Comparison of ENCODE assay signal across 28 mouse cellular contexts in genomic region chr2:71002509-71002908, GRCm38 (mm10). TPM values are rescaled to one million over a fixed set of nuclear protein-coding genes. Genes with fewer than 3 reads are reported as not detected.
DNase-seq lines count a peak whose midpoint lies in the region; ATAC-seq lines count a peak whose summit lies in the region.
"Had no signal": no experiment of that assay in that cellular context is flagged by ENCODE, and none has a peak within 500 bp of the region (broad histone marks: within the 10 kb centered on the region; RNA-seq: fewer than 3 reads in every experiment).

No protein-coding gene starts in this region.

- H3K27ac ChIP-seq in midbrain, embryonic 10.5 days (replicated peaks): no peak overlapping the region
- H3K27ac ChIP-seq in kidney, embryonic 16.5 days (ENCODE audit: low read length): no peak overlapping the region
- H3K27ac ChIP-seq: embryonic facial prominence, embryonic 10.5 days; embryonic facial prominence, embryonic 13.5 days; forebrain, embryonic 10.5 days; forebrain, embryonic 13.5 days; heart, embryonic 15.5 days; hindbrain, embryonic 12.5 days; intestine, embryonic 15.5 days had no signal

- peaks cover 28% of the 10 kb centered on the region for H3K4me1 ChIP-seq in megakaryocyte, embryonic 14.5 days
- H3K4me1 ChIP-seq in midbrain, embryonic 10.5 days: no peaks in the 10 kb centered on the region
- no peaks in the 10 kb centered on the region for H3K4me1 ChIP-seq in kidney, embryonic 16.5 days (ENCODE audit: insufficient read depth, low read length)
- H3K4me1 ChIP-seq: embryonic facial prominence, embryonic 10.5 days; embryonic facial prominence, embryonic 13.5 days; forebrain, embryonic 10.5 days; forebrain, embryonic 13.5 days; hindbrain, embryonic 12.5 days; intestine, embryonic 15.5 days had no signal

- H3K36me3 ChIP-seq in megakaryocyte, embryonic 14.5 days (replicated peaks; ENCODE audit: low read length): peaks cover under 1% of the 10 kb centered on the region
- no peaks in the 10 kb centered on the region for H3K36me3 ChIP-seq in midbrain, embryonic 10.5 days
- H3K36me3 ChIP-seq in kidney, embryonic 16.5 days (ENCODE audit: insufficient read depth, low read length): no peaks in the 10 kb centered on the region
- H3K36me3 ChIP-seq: embryonic facial prominence, embryonic 10.5 days; embryonic facial prominence, embryonic 13.5 days; forebrain, embryonic 10.5 days; heart, embryonic 12.5 days; heart, embryonic 15.5 days; hindbrain, embryonic 12.5 days; intestine, embryonic 15.5 days had no signal

- WGBS in midbrain, embryonic 10.5 days: 94% methylated on average over 1 of the region's 1 CpGs
- 77% methylated on average over 1 of the region's 1 CpGs for WGBS in kidney, embryonic 16.5 days

- peak overlapping the region; percentile 8 for H3K4me3 ChIP-seq in megakaryocyte, embryonic 14.5 days (replicated peaks)
- no peak overlapping the region for H3K4me3 ChIP-seq in midbrain, embryonic 10.5 days
- no peak overlapping the region for H3K4me3 ChIP-seq in kidney, embryonic 16.5 days (ENCODE audit: low read length)
- H3K4me3 ChIP-seq: embryonic facial prominence, embryonic 10.5 days; embryonic facial prominence, embryonic 13.5 days; forebrain, embryonic 10.5 days; forebrain, embryonic 13.5 days; heart, embryonic 12.5 days; heart, embryonic 15.5 days; hindbrain, embryonic 12.5 days; intestine, embryonic 15.5 days had no signal

- no peaks in the 10 kb centered on the region for H3K9me3 ChIP-seq in megakaryocyte, embryonic 14.5 days
- no peaks in the 10 kb centered on the region for H3K9me3 ChIP-seq in midbrain, embryonic 10.5 days (replicated peaks)
- H3K9me3 ChIP-seq in kidney, embryonic 16.5 days (ENCODE audit: low read length): no peaks in the 10 kb centered on the region
- H3K9me3 ChIP-seq: embryonic facial prominence, embryonic 10.5 days; embryonic facial prominence, embryonic 13.5 days; forebrain, embryonic 10.5 days; forebrain, embryonic 13.5 days; heart, embryonic 12.5 days; heart, embryonic 15.5 days; hindbrain, embryonic 12.5 days; intestine, embryonic 15.5 days had no signal

- intact Hi-C loops in heart, postnatal 36 days (cut with DNase I): no loop called here

- no peaks in the 10 kb centered on the region for H3K27me3 ChIP-seq in megakaryocyte, embryonic 14.5 days (replicated peaks)
- no peaks in the 10 kb centered on the region for H3K27me3 ChIP-seq in midbrain, embryonic 10.5 days (ENCODE audit: low read depth, poor library complexity, severe bottlenecking)
- H3K27me3 ChIP-seq in kidney, embryonic 16.5 days (ENCODE audit: insufficient read depth, low read length): no peaks in the 10 kb centered on the region
- H3K27me3 ChIP-seq: embryonic facial prominence, embryonic 13.5 days; forebrain, embryonic 13.5 days; heart, embryonic 12.5 days; heart, embryonic 15.5 days; hindbrain, embryonic 12.5 days; intestine, embryonic 15.5 days had no signal

- DNase-seq in 416B (ENCODE audit: low read depth): peak; percentile 57
- no peak for DNase-seq in midbrain, embryonic 10.5 days (ENCODE audit: low spot score)
- no peak for DNase-seq in cerebellum, adult 8-10 months
- no peak for DNase-seq in heart, postnatal 36 days
- DNase-seq: adrenal gland, adult 2 months; adrenal gland, postnatal 14 days; cerebellum, adult 11 months; cerebellum, adult 2 months; cerebellum, postnatal 10 days; cerebellum, postnatal 36 days; embryo, embryonic 11 days; gastrocnemius, postnatal 14 days; heart, adult 18-20 months; heart, postnatal 10 days; heart, postnatal 4 days had no signal

- 0 out of 2 replicates have a peak, but pooled peaks have one; percentile 42 for ATAC-seq in erythroblast, adult 5-6 weeks (replicated peaks; ENCODE audit: low FRiP score, poor library complexity, severe bottlenecking)
- no peak for ATAC-seq in kidney, embryonic 16.5 days (ENCODE audit: low FRiP score, low TSS enrichment)
- ATAC-seq: forebrain, embryonic 13.5 days; forebrain, embryonic 16.5 days; hindbrain, embryonic 16.5 days; intestine, embryonic 15.5 days had no signal

- no peak overlapping the region for H3K9ac ChIP-seq in kidney, embryonic 16.5 days (replicated peaks; ENCODE audit: low read length)
- H3K9ac ChIP-seq: embryonic facial prominence, embryonic 13.5 days; forebrain, embryonic 13.5 days; heart, embryonic 12.5 days; heart, embryonic 15.5 days; hindbrain, embryonic 12.5 days; intestine, embryonic 15.5 days had no signal

- H3K4me2 ChIP-seq in kidney, embryonic 16.5 days (replicated peaks; ENCODE audit: low read depth, low read length): no peak overlapping the region
- H3K4me2 ChIP-seq: embryonic facial prominence, embryonic 13.5 days; forebrain, embryonic 13.5 days; heart, embryonic 12.5 days; heart, embryonic 15.5 days; hindbrain, embryonic 12.5 days; intestine, embryonic 15.5 days had no signal

RNA-seq across cellular contexts. Expression of gene Dcaf17, which starts 52.6 kb away (rescaled TPM):
- total RNA-seq in erythroblast, adult 5-6 weeks (2015; ENCODE audit: low replicate concordance): 0.77 and 3.6 TPM in 2 replicates
- 1.1 and 2.1 TPM in 2 replicates for total RNA-seq in erythroblast, adult 5-6 weeks (2017; ENCODE audit: low replicate concordance)
- polyA plus RNA-seq in megakaryocyte, embryonic 14.5 days (2012; ENCODE audit: insufficient read depth, low replicate concordance): 2.2 and 4.0 TPM in 2 replicates
- 43.3 and 46.2 TPM in 2 replicates for polyA plus RNA-seq in midbrain, embryonic 10.5 days (2016; fragmentation: Nextera tagmentation; extraction: Ambion mirVana)
- 1 to 10 TPM; 5.0 to 5.2 TPM for total RNA-seq in heart, postnatal 36 days (2021)
- polyA plus RNA-seq in kidney, embryonic 16.5 days (2015; fragmentation: Nextera tagmentation; extraction: Ambion mirVana): 37.7 and 39.0 TPM in 2 replicates

RNA-seq across cellular contexts. Expression of gene Mettl8, which starts 52.9 kb away (rescaled TPM):
- 7.9 and 11.1 TPM in 2 replicates for total RNA-seq in erythroblast, adult 5-6 weeks (2015; ENCODE audit: low replicate concordance)
- total RNA-seq in erythroblast, adult 5-6 weeks (2017; ENCODE audit: low replicate concordance): 5.6 and 13.0 TPM in 2 replicates
- 2.9 and 8.6 TPM in 2 replicates for polyA plus RNA-seq in megakaryocyte, embryonic 14.5 days (2012; ENCODE audit: insufficient read depth, low replicate concordance)
- polyA plus RNA-seq in midbrain, embryonic 10.5 days (2016; fragmentation: Nextera tagmentation; extraction: Ambion mirVana): 20.6 and 21.6 TPM in 2 replicates
- total RNA-seq in heart, postnatal 36 days (2021): 1 to 10 TPM; 4.3 to 5.0 TPM
- polyA plus RNA-seq in kidney, embryonic 16.5 days (2015; fragmentation: Nextera tagmentation; extraction: Ambion mirVana): 17.8 and 22.9 TPM in 2 replicates
